Mouse (Mus musculus) CH12F3 (cell line): ENCODE results near the gene Col19a1.

Experiments used
- in situ Hi-C: fragments of 300-500 bp; cut with MboI; formaldehyde crosslinking; loops from 2 replicates; pipeline ENCODE4 v1.14.3; 2020; ENCODE audit warnings: low sequenced_read_pairs

The Col19a1 gene

GRCm38 (mm10) chr1:24316490-24316889 lies 270.8 kb downstream of the Col19a1 start:
- in situ Hi-C loops = no loop called here

GRCm38 (mm10) chr1:24310847-24311246 lies 276.4 kb downstream of the Col19a1 start:
- in situ Hi-C loops = no loop called here

DNA sequence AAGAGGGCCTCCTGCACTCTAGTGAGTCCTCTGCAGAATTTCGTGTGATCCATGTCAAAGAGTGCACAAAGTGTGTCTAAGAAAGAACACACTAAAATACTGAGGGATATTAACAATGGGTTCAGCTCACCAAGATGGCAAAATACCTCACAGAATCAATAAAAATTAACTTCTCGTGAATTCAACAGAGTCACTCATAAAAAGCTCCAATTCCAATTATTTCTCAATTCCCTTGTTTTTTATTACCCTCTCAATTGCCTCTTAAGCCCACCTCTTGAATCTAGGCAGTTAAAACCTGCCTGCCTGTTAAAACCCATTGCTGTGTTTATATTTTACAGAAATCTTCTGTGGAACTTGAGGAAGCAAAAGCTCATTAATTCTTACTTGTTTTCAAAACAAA lies 277.1 kb downstream of the Col19a1 start:
- in situ Hi-C loops = no loop called here

DNA sequence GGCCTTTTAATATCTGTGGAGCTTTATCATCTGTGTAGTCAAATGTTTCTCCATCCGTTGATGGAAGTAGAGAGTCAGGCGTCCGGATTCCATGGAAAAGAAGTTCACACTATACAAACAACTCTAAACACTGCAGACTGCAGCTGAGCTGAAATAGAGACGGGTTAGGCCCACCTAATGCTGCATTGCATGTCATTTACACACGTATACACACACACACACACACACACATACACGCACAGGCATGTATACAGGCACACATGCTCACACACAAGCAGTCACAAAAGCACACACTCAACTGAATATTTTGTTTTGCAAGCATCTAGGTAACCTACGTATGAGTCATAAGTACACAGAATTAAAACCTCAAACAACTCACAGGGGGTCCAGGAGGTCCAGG lies 284.2 kb downstream of the Col19a1 start:
- in situ Hi-C loops = no loop called here

DNA sequence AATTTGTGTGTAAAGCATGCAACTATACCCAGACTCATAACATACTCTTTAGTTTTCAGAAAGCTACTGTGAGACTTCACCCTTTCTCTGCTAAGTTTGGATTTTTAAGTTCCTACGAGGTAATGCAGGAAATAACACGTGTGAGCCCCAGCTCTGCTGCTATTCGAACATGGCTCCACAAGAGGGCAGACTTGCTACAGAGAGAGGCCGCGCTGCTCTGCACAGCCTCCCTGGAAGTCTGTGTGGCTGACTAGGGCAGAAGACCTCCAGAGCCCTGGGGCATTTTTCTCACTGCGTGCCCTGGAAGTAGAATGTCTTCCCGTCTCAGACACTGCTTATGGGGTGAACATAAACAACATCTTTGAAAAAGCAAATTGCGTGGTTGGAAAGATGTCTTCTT lies 284.6 kb downstream of the Col19a1 start:
- in situ Hi-C loops = no loop called here

GRCm38 (mm10) chr1:24300700-24301099 lies 286.6 kb downstream of the Col19a1 start:
- in situ Hi-C loops = no loop called here

DNA sequence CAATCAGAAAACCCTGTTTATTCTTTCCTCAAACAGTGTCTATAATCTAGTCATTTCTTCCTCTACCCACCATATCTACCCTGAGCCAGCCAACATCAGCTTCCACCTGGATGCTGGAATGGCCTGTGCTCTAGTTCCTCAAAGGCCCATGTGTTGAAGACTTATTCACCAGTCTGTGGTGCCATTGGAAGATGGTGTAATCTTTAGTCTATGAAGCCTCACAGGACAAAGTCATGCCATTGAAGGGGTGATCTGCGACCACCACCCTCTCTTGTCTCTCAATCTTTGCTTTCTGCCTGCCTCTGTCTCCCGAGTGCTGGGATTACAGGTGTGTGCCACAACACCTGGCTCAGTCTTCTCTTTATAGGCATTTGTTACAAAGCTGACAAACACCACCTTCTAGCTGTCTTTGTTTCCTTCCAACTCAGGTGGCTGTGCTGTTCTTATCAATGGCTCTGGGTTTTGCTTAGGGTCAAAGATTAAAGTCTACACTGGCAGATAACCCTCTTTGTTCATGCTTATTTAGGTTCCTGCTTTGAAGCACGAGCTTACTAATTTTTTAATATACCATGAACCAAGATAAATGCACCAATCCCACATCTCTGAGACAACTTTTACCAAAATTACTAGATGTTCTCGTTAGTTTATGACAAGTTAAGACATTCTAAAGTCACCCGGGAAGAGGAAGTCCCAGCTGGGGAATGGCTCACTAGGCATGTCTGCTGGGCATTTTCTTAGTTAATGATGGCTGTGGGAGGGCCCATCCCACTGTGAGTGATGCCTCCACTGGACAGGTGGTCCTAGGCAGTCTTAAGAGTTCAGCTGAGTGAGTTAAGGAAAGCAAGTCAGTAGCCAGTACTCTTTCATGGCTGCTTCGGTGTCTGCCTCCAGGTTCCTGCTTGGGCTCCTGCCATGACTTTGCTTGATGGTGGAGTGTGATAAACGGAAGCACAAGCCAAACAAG lies 292.0 kb downstream of the Col19a1 start:
- in situ Hi-C loops = no loop called here

DNA sequence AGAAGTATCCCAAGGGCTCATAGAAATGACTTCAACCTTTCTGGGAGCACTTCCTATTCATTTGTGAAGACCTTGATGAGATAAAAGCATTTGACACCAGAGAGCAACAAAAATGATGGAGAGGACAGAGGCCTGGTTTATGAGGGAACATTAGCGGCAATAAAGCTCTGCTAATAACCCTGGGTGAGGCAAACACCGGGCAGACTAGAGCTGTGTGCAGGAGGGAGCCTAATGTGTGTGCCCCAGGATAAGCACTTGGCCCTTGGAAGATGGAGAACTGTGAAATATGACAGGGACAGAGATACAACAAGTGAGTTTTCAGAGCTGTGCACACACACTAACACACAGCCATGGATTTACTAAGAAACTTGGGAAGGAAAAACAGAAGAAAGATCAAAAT lies 294.8 kb downstream of the Col19a1 start:
- in situ Hi-C loops = no loop called here

GRCm38 (mm10) chr1:24286360-24286759 lies 300.9 kb downstream of the Col19a1 start:
- in situ Hi-C loops = no loop called here

DNA sequence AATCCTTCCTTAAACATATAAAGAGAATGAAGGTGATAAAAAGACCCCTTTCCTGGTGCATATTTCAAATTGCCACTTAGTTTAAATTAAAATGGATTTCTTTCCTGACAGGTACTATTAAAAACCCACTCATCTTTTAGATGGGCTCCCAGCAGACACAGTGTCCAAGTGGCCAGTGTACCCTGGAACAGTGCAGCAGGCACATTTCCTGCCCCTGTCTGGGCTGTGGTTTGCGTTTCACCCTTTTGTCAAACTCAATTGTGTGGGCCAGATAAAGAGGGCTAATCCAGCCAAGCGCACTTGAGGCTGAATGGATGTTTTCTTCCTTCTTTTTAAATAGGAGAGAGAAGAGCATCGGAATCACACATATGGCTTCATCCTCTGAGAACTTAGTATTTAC lies 320.2 kb downstream of the Col19a1 start:
- in situ Hi-C loops = no loop called here

DNA sequence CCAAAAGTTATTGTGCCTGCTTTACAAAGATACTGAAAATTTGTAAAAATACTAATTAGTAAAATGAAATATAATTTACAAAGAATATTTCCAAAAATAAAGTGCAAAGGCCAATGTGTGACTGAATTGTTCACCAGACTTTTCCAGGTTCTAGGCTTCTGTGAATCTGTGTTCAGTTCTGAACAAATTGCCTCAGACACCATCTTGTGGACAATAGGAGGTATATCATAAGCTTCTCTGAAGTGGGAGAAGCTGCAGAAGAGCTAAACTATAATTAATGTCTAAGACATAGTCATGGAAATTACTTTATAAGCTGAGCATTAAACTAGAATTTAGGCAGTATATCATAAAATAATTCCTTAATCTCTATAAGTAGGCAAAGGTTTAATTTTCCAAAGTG lies 326.1 kb downstream of the Col19a1 start:
- in situ Hi-C loops = no loop called here

DNA sequence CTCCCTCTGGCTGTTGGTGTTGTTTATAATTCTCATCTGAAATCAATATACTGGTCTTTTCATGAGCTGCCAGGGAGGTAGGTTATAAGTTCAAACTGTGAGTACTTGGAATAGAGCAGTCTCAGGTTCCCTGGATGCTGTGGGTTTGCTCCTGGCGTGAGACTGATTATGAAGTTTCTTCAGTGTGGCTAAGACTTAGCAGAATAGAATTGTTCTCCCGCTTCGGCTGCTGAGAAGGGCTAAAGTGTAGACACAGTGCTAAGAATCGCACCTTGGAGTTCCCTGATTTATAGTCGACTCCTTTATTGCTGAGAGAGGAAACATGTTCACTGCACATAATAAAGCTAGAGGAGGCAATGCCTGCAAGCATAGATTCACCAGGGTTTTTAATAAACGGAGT lies 327.9 kb downstream of the Col19a1 start:
- in situ Hi-C loops = no loop called here

- in situ Hi-C loops = no loop called here
Measured at GRCm38 (mm10) chr1:24257961-24258360, 329.3 kb downstream of the Col19a1 start.

DNA sequence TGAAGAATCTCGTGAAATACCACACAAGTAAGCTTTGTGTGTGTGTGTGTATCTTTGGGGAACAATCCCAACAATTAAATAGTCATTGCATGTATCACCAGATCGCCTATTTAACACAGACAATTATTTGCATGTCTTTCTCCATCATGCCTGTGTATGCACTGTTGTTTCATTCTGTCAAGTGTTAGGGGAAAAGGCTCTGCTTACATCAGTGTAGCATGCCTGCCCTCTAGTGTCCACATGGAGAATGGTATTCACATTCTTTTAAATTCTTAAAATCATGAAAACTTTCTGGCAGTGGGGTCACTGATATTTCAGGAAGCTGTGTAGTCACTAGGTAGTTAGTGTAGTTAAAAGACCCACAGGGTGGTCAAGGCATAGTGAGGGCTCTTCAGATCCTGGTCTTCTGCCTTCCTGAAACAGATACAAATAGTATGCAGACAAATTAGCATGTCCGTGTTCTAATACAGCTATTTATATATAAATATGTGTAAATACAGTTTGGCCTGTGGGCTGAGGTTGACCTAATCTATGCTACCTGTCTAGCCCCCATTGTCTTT lies 338.1 kb downstream of the Col19a1 start:
- in situ Hi-C loops = no loop called here

DNA sequence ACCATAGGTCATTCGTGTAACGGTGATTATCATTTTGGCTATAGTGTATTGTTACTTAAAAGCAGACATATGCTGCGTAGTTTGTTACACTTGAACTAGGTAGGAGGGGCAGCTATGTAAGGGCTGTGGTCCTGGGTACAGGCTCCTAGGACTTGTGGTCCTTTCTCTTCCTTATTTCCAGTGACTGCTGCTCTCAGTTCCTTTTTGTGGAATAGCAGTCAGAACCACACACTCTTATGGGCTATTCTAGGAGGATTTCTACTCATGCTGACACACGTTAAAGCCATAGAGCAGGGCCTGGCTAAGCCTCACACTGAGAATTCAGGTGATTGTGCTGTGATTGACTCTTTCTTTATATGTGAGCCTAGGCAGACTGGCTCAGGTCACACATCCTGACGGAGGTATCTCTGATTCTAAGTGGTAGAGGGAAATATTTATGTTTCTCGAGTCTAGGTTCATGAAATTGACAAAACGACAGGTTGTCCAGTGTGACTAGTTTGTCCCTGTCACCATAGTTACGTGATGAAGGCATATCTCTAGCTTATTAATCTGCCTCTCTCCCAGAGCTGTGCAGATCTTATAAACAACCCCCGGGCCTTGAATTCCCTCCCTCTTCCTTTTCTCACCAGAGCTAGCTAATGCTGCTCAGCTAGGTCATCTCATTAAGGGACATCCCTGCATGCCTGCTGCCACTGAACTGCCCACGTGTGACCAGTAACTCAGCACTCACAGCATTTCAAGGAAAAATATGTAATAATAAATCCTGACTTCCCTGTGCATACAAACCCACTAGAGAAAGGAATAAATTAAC lies 338.8 kb downstream of the Col19a1 start:
- in situ Hi-C loops = no loop called here

DNA sequence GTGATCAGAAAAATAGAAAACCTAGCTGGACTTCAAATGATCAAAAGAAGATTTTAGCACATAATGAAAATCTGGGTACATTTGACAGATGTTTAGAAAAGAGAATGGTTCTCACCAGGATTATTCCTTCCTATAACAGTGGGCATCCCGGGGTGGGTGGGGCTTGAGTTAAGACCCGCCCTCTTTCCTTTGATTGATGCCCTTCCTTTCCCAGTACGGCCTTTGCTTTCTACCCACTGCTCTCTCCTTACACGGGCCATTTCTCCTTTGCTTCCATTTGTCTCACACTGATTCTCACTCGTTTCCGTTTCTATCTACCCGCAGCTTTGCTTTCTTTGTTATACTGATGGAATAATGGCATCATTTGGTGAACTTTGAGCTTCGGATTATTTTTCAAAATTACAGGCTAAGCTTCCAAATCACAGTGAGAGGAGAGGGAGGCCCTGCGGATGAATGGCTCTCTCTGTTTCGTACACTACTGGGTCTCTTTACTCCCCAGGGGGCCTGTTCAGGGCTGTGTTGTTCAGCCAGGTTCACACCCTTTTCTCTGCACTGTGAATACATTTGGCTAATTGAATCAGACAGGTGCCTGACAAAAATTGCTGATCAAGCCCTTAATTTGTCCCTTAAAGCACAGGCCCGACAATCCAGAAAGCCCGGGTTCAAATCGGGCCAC lies 341.4 kb downstream of the Col19a1 start:
- in situ Hi-C loops = no loop called here

DNA sequence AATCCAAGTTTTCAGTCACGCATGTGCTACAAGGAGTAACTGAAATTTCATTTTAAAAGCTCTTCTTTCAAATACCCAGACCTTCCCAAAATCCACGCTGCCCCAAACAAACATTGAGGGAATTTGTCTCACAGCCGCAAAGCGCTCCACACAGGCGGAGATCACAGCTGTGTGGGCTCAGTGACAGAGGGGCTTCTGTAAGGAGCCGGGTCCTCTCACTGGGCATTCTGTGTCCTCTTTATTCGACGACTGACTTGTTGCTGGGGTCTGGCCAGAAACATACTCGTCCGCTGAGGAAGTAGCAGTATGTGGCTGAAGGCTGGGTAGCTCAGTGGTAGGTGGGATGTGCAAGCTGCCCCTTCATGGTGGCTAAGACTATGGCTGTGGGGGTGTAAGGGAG lies 342.3 kb downstream of the Col19a1 start:
- in situ Hi-C loops = no loop called here

DNA sequence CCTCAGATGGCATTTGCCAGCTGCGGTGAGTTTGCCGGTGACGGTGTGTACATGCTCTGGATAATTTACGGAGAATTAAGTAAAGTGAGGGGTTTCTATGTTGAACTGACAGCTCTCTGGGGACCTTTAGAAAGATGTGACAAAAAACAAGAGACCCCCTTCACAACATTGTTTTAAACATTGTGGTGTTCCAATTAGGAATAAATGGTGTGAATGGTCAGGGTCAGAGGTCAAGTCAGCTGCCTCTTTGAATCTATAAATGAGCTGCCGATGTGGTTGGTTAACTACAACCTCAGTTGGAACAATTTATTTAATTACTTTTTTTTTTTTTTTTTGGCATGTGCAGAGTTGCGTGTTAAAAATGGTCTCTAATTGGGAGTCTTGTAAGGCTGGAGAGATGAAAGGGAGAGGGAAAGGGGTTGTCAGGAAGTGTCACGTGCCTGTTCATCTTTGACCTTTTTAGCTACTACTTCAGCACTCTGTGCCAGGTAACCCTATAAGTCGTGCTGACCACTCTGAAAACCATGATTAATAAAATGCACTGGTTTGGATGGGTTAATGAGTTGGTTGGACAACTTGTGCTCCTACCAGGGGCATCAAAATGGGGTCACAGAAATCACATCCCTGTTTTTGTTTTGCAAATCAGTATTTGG lies 347.1 kb downstream of the Col19a1 start:
- in situ Hi-C loops = no loop called here

DNA sequence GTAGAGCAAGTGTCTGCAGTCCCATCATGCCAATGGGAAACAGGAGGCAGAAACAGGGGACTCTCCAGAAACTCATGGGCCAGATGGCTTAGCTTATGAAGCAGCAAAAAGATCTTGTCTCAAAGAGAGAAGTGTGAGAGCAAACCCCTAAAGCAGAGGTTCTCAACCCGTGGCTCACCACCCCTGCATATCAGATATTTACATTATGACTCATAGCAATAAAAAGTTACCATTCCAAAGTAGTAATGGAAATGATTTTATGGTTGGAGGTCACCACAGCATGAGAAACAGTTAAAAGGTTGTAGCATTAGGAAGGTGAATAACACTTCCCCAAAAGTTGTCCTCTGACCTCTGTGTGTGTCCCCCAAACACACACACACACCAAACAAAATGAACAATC lies 350.9 kb downstream of the Col19a1 start:
- in situ Hi-C loops = no loop called here

GRCm38 (mm10) chr1:24231504-24232270 lies 355.6 kb downstream of the Col19a1 start:
- in situ Hi-C loops = no loop called here
